Mouse (Mus musculus) neural tube, embryonic 11.5 days (tissue): ENCODE measurements around the gene Ep400. TPM values are rescaled to one million over a fixed set of nuclear protein-coding genes. Genes with fewer than 3 reads are reported as not detected.

Source experiments
- ATAC-seq: fragments of 200-750 bp; cut with Nextera tagmentation; 2 replicates; pipeline ENCODE4 v1.8.0; 2017; ENCODE audit warnings: moderate number of reproducible peaks, mild to moderate bottlenecking, moderate TSS enrichment, moderate library complexity; ENCODE audit not compliant: insufficient read depth, low FRiP score, low TSS enrichment
- DNase-seq: peaks from one replicate; pipeline ENCODE4 v3.0.0-alpha.2; 2015; ENCODE audit warnings: low spot score
- H3K27ac ChIP-seq: fragments of 300-500 bp; sonication (generic); 2 replicates; pipeline ENCODE4 v1.5.1; 2014; ENCODE audit warnings: low read depth, mild to moderate bottlenecking, low read length
- H3K27me3 ChIP-seq: fragments of 300-500 bp; sonication (generic); 2 replicates; pipeline ENCODE4 v1.6.1; 2014; ENCODE audit warnings: mild to moderate bottlenecking, low read length, mixed read lengths; ENCODE audit not compliant: control insufficient read depth, insufficient read depth
- H3K36me3 ChIP-seq: fragments of 300-500 bp; sonication (generic); 2 replicates; pipeline ENCODE4 v1.6.1; 2014; ENCODE audit warnings: mild to moderate bottlenecking, low read length, moderate library complexity, mixed read lengths; ENCODE audit not compliant: control insufficient read depth, insufficient read depth
- H3K4me1 ChIP-seq: fragments of 300-500 bp; sonication (generic); 2 replicates; pipeline ENCODE4 v1.6.1; 2014; ENCODE audit warnings: low read length, mixed read lengths; ENCODE audit not compliant: control insufficient read depth, insufficient read depth
- H3K4me2 ChIP-seq: fragments of 300-500 bp; sonication (generic); 2 replicates; pipeline ENCODE4 v1.6.1; 2014; ENCODE audit warnings: low read depth, mild to moderate bottlenecking, moderate library complexity
- H3K4me3 ChIP-seq: fragments of 300-500 bp; sonication (generic); 2 replicates; pipeline ENCODE4 v1.5.1; 2014; ENCODE audit warnings: low read depth, low read length
- H3K9ac ChIP-seq: fragments of 300-500 bp; sonication (generic); 2 replicates; pipeline ENCODE4 v1.6.1; 2014; ENCODE audit warnings: mild to moderate bottlenecking, low read length
- H3K9me3 ChIP-seq: fragments of 300-500 bp; sonication (generic); 2 replicates; pipeline ENCODE4 v1.6.1; 2016; ENCODE audit warnings: low read length; ENCODE audit not compliant: control insufficient read depth
- WGBS: fragments of 180-500 bp; shearing (Covaris S2); extraction: QIAGEN DNeasy Blood & Tissue Kit; methylation state at CpG from one replicate; pipeline ENCODE4 v1.1.7; 2014; 5-methylcytosine and 5-hydroxymethylcytosine counted together
- polyA plus RNA-seq: library from polyadenylated mRNA; unstranded; fragments of >200 nt; fragmentation: Nextera tagmentation; extraction: Ambion mirVana; gene quantifications from 2 replicates; pipeline ENCODE4 v1.2.1, GENCODE M21; 2014

Gene Ep400
- polyA plus RNA-seq, 1 experiment from 2014 or later: 50.4 TPM

GRCm38 (mm10) chr5:110664750-110665269 lies 105.7 kb downstream of the Ep400 start:
- H3K27me3 ChIP-seq: no peaks in the 10 kb centered on the region
- H3K9me3 ChIP-seq: no peaks in the 10 kb centered on the region
- no peak overlapping the region for H3K27ac ChIP-seq
- ATAC-seq (no peak), DNase-seq (no peak)
- no peak overlapping the region for H3K4me2 ChIP-seq
- H3K36me3 ChIP-seq: peaks cover 28% of the 10 kb centered on the region
- H3K9ac ChIP-seq: no peak overlapping the region
- H3K4me1 ChIP-seq: no peaks in the 10 kb centered on the region
- 96% methylated on average over 2 of the region's 2 CpGs for WGBS
- no peak overlapping the region for H3K4me3 ChIP-seq

DNA sequence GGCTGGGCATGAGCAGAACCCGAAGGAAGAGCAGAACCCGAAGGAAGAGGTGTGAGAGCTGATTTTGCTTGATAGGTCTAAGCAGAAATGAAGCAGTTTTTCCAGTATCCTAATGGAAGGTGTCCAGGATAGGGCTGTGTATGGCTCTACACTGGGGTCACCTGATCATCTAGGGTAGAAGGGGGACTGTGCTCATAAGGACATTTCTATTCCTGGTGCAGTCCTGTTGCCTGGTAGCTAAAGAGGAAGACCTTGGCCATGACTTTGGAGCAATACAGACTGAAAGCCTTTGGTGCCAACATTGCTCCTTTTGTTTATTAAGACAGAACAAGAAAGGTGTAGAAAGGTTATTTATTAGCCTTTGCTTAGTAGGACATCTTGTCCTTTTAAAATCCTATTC lies 106.5 kb downstream of the Ep400 start:
- no peak for ATAC-seq
- WGBS: 95% methylated on average over 2 of the region's 2 CpGs
- no peak for DNase-seq
- H3K4me3 ChIP-seq: no peak overlapping the region
- H3K9ac ChIP-seq: no peak overlapping the region
- no peaks in the 10 kb centered on the region for H3K27me3 ChIP-seq
- H3K4me1 ChIP-seq: no peaks in the 10 kb centered on the region
- H3K36me3 ChIP-seq: peaks cover 28% of the 10 kb centered on the region
- no peak overlapping the region for H3K27ac ChIP-seq
- no peak overlapping the region for H3K4me2 ChIP-seq
- no peaks in the 10 kb centered on the region for H3K9me3 ChIP-seq

- Histone ChIP-seq H3K9ac (no peak overlapping the region), H3K4me3 (no peak overlapping the region), H3K4me1 (no peaks in the 10 kb centered on the region), H3K9me3 (no peaks in the 10 kb centered on the region), H3K36me3 (peaks cover 22% of the 10 kb centered on the region), H3K27ac (no peak overlapping the region), H3K4me2 (no peak overlapping the region), H3K27me3 (no peaks in the 10 kb centered on the region)
- DNase-seq: no peak
- ATAC-seq: no peak
Observed at GRCm38 (mm10) chr5:110659682-110660081, 110.8 kb downstream of the Ep400 start.

DNA sequence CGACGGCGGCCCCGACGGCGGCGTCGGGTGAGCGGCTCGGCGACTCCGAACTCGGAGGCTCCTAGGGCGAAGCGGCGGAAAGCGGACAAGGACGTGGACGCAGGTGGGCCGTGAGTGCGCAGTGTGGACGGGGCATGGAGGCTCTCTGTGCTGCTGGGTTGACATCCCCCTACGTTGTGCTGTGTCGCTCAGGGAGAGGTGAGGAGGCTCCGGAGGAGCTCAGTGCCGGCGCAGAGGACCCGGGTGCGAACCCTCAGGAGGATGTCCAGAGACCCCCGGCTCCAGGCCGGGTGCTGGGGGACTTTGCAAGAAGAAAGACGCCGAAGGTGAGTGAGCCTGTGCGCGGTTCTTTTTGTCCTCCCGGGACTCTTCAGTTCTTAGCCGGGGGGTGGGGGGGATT lies 116.8 kb downstream of the Ep400 start:
- no peak overlapping the region for H3K27ac ChIP-seq
- H3K36me3 ChIP-seq: peaks cover 19% of the 10 kb centered on the region

DNA sequence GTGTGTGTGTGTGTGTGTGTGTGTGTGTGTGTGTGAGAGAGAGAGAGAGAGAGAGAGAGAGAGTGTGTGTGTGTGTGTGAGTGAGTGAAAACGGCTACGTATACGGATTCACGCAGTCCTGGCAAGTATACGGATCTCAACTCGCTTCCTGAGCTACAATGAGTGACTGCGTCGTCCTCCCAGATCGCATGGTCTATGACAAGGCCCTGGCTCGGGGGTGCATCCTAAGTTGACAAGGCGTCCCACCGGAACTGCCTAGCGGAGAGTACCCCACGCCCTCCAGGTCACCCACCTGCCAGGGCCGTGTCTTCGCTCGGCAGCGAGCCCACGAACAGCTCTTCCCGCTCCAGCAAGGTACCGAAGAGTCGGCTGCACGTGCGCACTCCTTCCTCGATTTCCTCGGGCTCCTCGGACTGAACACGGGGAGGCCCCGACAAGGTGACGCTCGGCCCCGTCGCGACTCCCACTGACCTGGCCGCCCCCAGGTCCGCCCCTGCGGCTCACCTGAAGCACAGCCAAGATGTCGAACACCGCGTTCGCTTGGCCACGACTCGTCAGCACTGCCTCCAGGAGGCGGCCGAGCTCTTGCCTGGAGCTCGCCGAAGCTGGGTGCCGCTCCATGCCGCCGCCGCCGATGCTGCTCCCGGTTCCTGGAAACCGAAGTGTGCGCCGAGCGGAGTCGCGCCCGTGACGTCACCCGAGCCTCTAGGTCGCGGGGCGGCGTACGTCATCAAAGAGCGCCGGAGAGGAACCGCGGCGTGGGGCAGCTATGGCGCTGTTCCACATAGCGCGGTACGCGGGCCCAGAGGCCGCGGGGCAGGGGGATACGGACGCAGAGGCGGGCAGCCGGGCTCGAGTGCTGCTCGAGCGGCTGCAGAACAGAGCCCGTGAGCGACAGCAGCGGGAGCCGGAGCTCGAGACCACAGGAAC lies 117.5 kb downstream of the Ep400 start, which contains the start of the genes Noc4l and Ddx51:
Gene Noc4l, minus strand, starts transcription at position 699 of the 930 bp plus-strand sequence.
Gene Ddx51, plus strand, starts transcription at position 733 of the 930 bp plus-strand sequence.
- H3K36me3 ChIP-seq: peaks cover 23% of the 10 kb centered on the region
- H3K4me3 ChIP-seq: peak within 1 kb of the TSS; percentile 99
- no peaks in the 10 kb centered on the region for H3K9me3 ChIP-seq
- peak within 1 kb of the TSS; percentile 87 for H3K4me2 ChIP-seq
- H3K9ac ChIP-seq: peak within 1 kb of the TSS; percentile 81
- peak; percentile 77 for ATAC-seq
- H3K27me3 ChIP-seq: no peaks in the 10 kb centered on the region
- under 1% methylated on average over 90 of the region's 91 CpGs for WGBS
- peak; percentile 97 for DNase-seq
- peaks cover 6% of the 10 kb centered on the region for H3K4me1 ChIP-seq
- H3K27ac ChIP-seq: no peak within 1 kb of the TSS

More for the DNA sequence above, 116.8 kb downstream of the Ep400 start:
- ATAC-seq: peak; percentile 43
- Histone ChIP-seq H3K4me1 (peaks cover 6% of the 10 kb centered on the region), H3K4me3 (peak overlapping the region; percentile 99), H3K27me3 (no peaks in the 10 kb centered on the region), H3K9ac (peak overlapping the region; percentile 81), H3K4me2 (peak overlapping the region; percentile 87), H3K9me3 (no peaks in the 10 kb centered on the region)
- DNase-seq: no peak
- 1% methylated on average over 37 of the region's 37 CpGs for WGBS

- Histone ChIP-seq H3K4me2 (no peak overlapping the region), H3K27me3 (no peaks in the 10 kb centered on the region), H3K9me3 (no peaks in the 10 kb centered on the region), H3K4me1 (no peaks in the 10 kb centered on the region), H3K27ac (no peak overlapping the region), H3K36me3 (peaks cover 23% of the 10 kb centered on the region), H3K4me3 (no peak overlapping the region), H3K9ac (no peak overlapping the region)
- DNase-seq (no peak), ATAC-seq (no peak)
Observed at GRCm38 (mm10) chr5:110646377-110646776, 124.1 kb downstream of the Ep400 start.

DNA sequence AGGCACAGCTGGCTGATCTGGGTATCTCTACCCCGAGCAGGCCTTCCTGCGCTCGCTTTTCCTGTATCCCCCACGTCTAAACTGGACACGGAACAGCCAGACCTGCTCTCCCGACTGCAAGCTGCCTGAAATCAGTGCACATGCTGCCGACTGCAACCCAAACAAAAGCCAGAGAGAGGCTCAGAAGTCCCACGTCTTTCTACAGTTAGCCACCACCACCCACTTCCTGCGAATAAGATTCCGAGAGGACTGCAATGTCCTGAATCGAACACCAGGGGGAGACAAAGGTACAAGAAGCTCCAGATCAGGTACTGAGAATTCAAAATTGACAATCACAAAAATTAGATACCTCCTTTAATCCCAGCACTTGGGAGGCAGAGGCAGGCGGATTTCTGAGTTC lies 131.1 kb downstream of the Ep400 start:
- DNase-seq (peak; percentile 69), ATAC-seq (no peak)
- H3K4me2 ChIP-seq: no peak overlapping the region
- no peaks in the 10 kb centered on the region for H3K36me3 ChIP-seq
- no peak overlapping the region for H3K27ac ChIP-seq
- no peak overlapping the region for H3K9ac ChIP-seq
- H3K4me1 ChIP-seq: no peaks in the 10 kb centered on the region
- no peak overlapping the region for H3K4me3 ChIP-seq
- 26% methylated on average over 12 of the region's 12 CpGs for WGBS
- no peaks in the 10 kb centered on the region for H3K9me3 ChIP-seq
- H3K27me3 ChIP-seq: no peaks in the 10 kb centered on the region

DNA sequence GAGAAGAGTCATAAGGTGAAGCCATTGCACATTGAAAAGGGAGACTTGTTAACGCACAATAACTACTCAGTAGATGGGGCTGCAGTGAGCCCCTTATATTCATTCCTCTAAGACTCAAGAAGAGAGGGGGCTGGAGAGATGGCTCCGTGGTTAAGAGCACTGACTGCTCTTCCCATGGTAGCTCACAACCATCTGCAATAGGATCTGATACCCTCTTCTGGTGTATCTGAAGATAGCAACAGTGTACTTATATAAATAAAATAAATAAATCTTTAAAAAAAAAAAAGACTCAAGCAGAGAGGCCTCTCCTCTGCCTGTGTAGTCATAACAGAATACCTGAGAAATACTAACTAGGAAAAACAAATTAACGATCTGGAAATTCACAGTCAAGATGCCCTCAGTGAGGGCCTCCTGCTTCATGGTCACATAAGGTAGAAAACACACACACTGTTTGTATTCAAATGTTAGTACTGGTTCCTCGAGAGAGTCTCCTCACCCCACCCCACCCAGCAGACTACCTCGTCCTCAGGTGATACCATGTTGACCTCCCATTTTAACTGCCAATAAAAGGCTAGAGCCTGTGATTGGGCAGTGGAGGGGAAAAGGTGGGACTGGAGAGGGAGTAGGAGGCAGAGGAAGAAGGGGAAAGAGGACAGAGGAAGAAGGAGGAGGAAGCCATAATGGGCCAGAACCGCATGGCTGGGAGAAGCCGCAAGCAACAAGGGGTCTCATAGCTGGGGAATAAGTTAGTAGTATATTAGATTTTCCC lies 132.0 kb downstream of the Ep400 start:
- no peaks in the 10 kb centered on the region for H3K4me1 ChIP-seq
- no peaks in the 10 kb centered on the region for H3K27me3 ChIP-seq
- H3K36me3 ChIP-seq: no peaks in the 10 kb centered on the region
- no peak overlapping the region for H3K27ac ChIP-seq
- WGBS: 82% methylated on average over 7 of the region's 7 CpGs
- DNase-seq: no peak
- H3K4me2 ChIP-seq: no peak overlapping the region
- no peaks in the 10 kb centered on the region for H3K9me3 ChIP-seq
- no peak for ATAC-seq
- no peak overlapping the region for H3K9ac ChIP-seq
- H3K4me3 ChIP-seq: no peak overlapping the region
